In genomic region chr5:117509511-117510375, GRCm38 (mm10) we compare ENCODE assay signal across 9 mouse cellular contexts.
DNase-seq lines count a peak whose midpoint lies in the region; ATAC-seq lines count a peak whose summit lies in the region.
"Had no signal": no experiment of that assay in that cellular context is flagged by ENCODE, and none has a peak within 500 bp of the region (broad histone marks: within the 10 kb centered on the region; RNA-seq: fewer than 3 reads in every experiment).

No protein-coding gene starts in this region.

- 32% methylated on average over 22 of the region's 22 CpGs for WGBS in limb, embryonic 13.5 days

- H3K36me3 ChIP-seq in limb, embryonic 13.5 days: no peaks in the 10 kb centered on the region
- H3K36me3 ChIP-seq: liver, embryonic 15.5 days had no signal

- intact Hi-C loops in gastrocnemius, postnatal 36 days (cut with DNase I): loop anchor here (2.0 kb wide), 1 partner anchor 443 kb away; no protein-coding TSS in a partner anchor
- intact Hi-C loops in heart, postnatal 14 days (cut with DNase I): no loop called here
- intact Hi-C loops in left cerebral cortex, postnatal 10 days (cut with DNase I): loop anchor here (5.0 to 10.0 kb wide), 2 partner anchors 95 to 438 kb away; no protein-coding TSS in a partner anchor

- peak; percentile 37 for DNase-seq in gastrocnemius, postnatal 10 days
- no peak for DNase-seq in gastrocnemius, postnatal 36 days
- DNase-seq in heart, postnatal 14 days: peak; percentile 23 to 46
- DNase-seq in left cerebral cortex, postnatal 10 days (ENCODE audit: extremely low spot score in 1 of 2, low spot score in 2 of 2): no peak

- H3K27me3 ChIP-seq in limb, embryonic 13.5 days: no peaks in the 10 kb centered on the region
- H3K27me3 ChIP-seq: liver, embryonic 15.5 days had no signal

- H3K4me1 ChIP-seq in limb, embryonic 13.5 days: peaks cover 4% of the 10 kb centered on the region; the same call in 1 of the 2 replicates
- H3K4me1 ChIP-seq: liver, embryonic 15.5 days had no signal

- peak overlapping the region; percentile 49 for H3K4me2 ChIP-seq in limb, embryonic 13.5 days (replicated peaks)
- H3K4me2 ChIP-seq: liver, embryonic 15.5 days had no signal

- peak; percentile 71 for ATAC-seq in CD4-positive, CD25-positive, alpha-beta regulatory T cell, adult 4 months
- ATAC-seq in common myeloid progenitor, adult 5-6 weeks (replicated peaks; ENCODE audit: low read depth, poor library complexity, severe bottlenecking): peak; percentile 61
- ATAC-seq in limb, embryonic 13.5 days (ENCODE audit: low FRiP score, low read depth): peak; percentile 22; the same call in 1 of the 2 replicates
- ATAC-seq in neutrophil, adult 5-6 weeks (ENCODE audit: extremely low read depth, insufficient number of reproducible peaks, low FRiP score, poor library complexity, severe bottlenecking): peak; percentile 60

- no peaks in the 10 kb centered on the region for H3K9me3 ChIP-seq in limb, embryonic 13.5 days
- H3K9me3 ChIP-seq: liver, embryonic 15.5 days had no signal

- no peak overlapping the region for H3K27ac ChIP-seq in limb, embryonic 13.5 days
- H3K27ac ChIP-seq: liver, embryonic 15.5 days had no signal

- peak overlapping the region; percentile 20 for H3K4me3 ChIP-seq in limb, embryonic 13.5 days
- H3K4me3 ChIP-seq: liver, embryonic 15.5 days had no signal

- peak overlapping the region; percentile 53 for H3K9ac ChIP-seq in limb, embryonic 13.5 days
- H3K9ac ChIP-seq: liver, embryonic 15.5 days had no signal

Comparison
In these comparisons a context has a peak if more than half of its experiments do, and no peak if none do; other contexts are left out.
1. DNase-seq: peak in gastrocnemius, postnatal 10 days (single experiment) and heart, postnatal 14 days (2 of 2); none in gastrocnemius, postnatal 36 days (0 of 2) and left cerebral cortex, postnatal 10 days (0 of 2).
2. Peak in every context shown above with its lines, with median percentiles within 50 percentile points of each other: ATAC-seq.